Mouse (Mus musculus): ENCODE measurements around the gene Ddb2.

GRCm38 (mm10) chr2:91281366-91281765 is 44.6 kb upstream of the Ddb2 start:
- TF ChIP-seq CTCF (IDR thresholded peaks at IDR 0.05; ENCODE audit: extremely low read depth, insufficient read length, insufficient replicate concordance, low read depth, low read length) (no peak), POLR2A (IDR thresholded peaks at IDR 0.05; ENCODE audit: low read depth, low read length) (no peak)

Measured in small intestine, adult 2 months (tissue).